Mouse (Mus musculus): ENCODE results near the gene Med13l. TPM values are rescaled to one million over a fixed set of nuclear protein-coding genes. Genes with fewer than 3 reads are reported as not detected.

Gene Med13l
- polyA plus RNA-seq, 1 experiment from 2014 or later = 7.0 TPM

DNA sequence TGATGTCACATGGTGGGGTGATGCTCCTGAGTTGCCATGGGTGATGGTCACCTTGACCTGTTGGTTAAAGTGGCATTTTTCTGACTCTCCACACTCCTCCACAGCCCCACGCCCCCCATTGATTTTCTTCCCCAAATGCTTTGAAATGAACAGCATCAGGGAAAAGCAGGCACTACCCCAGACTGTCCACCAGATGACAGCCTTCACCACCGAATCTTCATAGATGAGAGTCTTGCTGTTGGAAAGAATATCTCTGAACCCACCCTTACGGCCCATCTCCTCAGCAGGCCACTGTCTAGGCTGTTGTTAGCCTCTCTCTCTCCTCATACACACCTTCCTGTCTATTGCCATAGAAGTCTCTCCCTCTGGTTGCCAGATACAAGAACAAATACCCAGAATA lies 213.4 kb downstream of the Med13l start:
- Histone ChIP-seq H3K4me1 (replicated peaks; ENCODE audit: insufficient read depth, low read length) (no peaks in the 10 kb centered on the region), H3K27me3 (ENCODE audit: insufficient read depth, low read length) (no peaks in the 10 kb centered on the region), H3K36me3 (ENCODE audit: insufficient read depth, low read length) (no peaks in the 10 kb centered on the region), H3K4me3 (replicated peaks; ENCODE audit: low read depth, low read length) (no peak overlapping the region), H3K27ac (no peak overlapping the region), H3K4me2 (ENCODE audit: low read length) (no peak overlapping the region), H3K9ac (ENCODE audit: low read depth, low read length) (no peak overlapping the region), H3K9me3 (replicated peaks; ENCODE audit: low read length) (no peaks in the 10 kb centered on the region)
- DNase-seq (ENCODE audit: low spot score) = peak; percentile 73
- no peak for ATAC-seq (replicated peaks; ENCODE audit: low FRiP score, low read depth)
- TF ChIP-seq CTCF (IDR thresholded peaks at IDR 0.05; ENCODE audit: low read depth) = peak; percentile 90
- 26% methylated on average over 3 of the region's 3 CpGs for WGBS

DNA sequence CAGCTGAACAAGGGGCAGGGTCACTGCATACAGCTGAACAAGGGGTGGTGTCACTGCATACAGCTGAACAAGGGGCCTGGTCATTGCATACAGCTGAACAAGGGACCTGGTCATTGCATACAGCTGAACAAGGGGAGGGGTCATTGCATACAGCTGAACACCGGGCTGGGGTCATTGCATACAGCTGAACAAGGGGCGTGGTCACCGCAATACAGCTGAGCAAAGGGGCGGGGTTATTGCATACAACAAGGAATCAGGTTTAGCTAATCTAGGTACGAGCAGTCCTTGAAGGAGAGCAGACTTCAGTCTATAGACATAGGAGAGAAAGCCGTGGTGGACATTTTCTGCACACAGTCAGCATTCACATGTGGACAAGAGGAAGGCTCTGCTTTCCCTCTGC lies 215.9 kb downstream of the Med13l start:
- H3K4me1 ChIP-seq (replicated peaks; ENCODE audit: insufficient read depth, low read length) = no peaks in the 10 kb centered on the region
- H3K4me3 ChIP-seq (replicated peaks; ENCODE audit: low read depth, low read length) = no peak overlapping the region
- H3K27ac ChIP-seq = no peak overlapping the region
- no peak overlapping the region for H3K9ac ChIP-seq (ENCODE audit: low read depth, low read length)
- DNase-seq (ENCODE audit: low spot score) (no peak), ATAC-seq (replicated peaks; ENCODE audit: low FRiP score, low read depth) (no peak)
- 71% methylated on average over 6 of the region's 6 CpGs for WGBS
- TF ChIP-seq CTCF (IDR thresholded peaks at IDR 0.05; ENCODE audit: low read depth) = no peak
- no peaks in the 10 kb centered on the region; the same call in 1 of the 2 replicates for H3K27me3 ChIP-seq (ENCODE audit: insufficient read depth, low read length)
- no peaks in the 10 kb centered on the region for H3K36me3 ChIP-seq (ENCODE audit: insufficient read depth, low read length)
- no peaks in the 10 kb centered on the region for H3K9me3 ChIP-seq (replicated peaks; ENCODE audit: low read length)
- no peak overlapping the region for H3K4me2 ChIP-seq (ENCODE audit: low read length)

DNA sequence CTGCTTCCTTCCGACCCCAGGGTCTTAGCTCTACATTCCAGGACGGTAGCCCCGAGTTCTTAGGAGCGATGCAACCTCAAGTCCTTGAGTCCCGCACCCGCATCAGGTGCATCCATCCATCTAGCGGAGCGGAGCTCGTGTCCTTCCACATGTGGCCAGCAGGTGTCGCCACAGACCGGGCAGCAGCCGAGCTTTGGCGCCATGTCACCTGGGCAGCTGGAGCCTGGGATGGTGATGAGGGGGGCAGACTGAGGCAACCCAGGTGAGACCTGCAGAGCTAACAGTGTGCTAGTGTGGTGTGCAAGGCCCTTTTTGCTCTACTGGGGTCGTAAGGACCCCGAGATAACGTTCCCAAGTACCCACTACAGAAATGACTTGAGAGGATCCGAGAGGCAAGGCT lies 221.1 kb downstream of the Med13l start:
- no peak overlapping the region for H3K4me2 ChIP-seq (ENCODE audit: low read length)
- H3K9ac ChIP-seq (ENCODE audit: low read depth, low read length) = no peak overlapping the region
- no peaks in the 10 kb centered on the region for H3K4me1 ChIP-seq (replicated peaks; ENCODE audit: insufficient read depth, low read length)
- no peaks in the 10 kb centered on the region for H3K36me3 ChIP-seq (ENCODE audit: insufficient read depth, low read length)
- H3K27ac ChIP-seq = no peak overlapping the region
- DNase-seq (ENCODE audit: low spot score) (peak; percentile 51), ATAC-seq (replicated peaks; ENCODE audit: low FRiP score, low read depth) (peak; percentile 38; the same call in 1 of the 2 replicates)
- no peaks in the 10 kb centered on the region for H3K9me3 ChIP-seq (replicated peaks; ENCODE audit: low read length)
- WGBS = 9% methylated on average over 17 of the region's 17 CpGs
- TF ChIP-seq CTCF (IDR thresholded peaks at IDR 0.05; ENCODE audit: low read depth) = peak; percentile 99
- no peak overlapping the region for H3K4me3 ChIP-seq (replicated peaks; ENCODE audit: low read depth, low read length)
- no peaks in the 10 kb centered on the region; the same call in 1 of the 2 replicates for H3K27me3 ChIP-seq (ENCODE audit: insufficient read depth, low read length)

DNA sequence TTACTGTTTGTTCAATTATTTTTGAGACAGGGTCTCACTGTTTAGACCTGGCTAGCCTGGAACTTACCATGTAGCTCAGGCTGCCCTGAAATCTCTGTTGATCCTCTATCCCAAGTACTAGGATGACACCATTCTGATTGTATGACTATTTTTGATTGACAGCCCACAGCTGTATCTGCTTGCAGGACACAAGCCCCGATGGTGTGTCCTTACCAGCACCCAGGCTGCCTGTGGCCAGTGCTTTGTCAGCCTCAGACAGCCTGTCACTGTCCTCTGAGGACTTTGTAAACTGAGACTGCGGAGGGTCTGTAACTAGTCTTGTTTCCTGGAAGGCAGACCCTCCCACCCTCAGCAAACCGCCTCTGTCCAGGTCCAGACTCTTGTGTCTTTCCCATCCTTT lies 221.7 kb downstream of the Med13l start:
- DNase-seq (ENCODE audit: low spot score) (no peak), ATAC-seq (replicated peaks; ENCODE audit: low FRiP score, low read depth) (no peak)
- Histone ChIP-seq H3K4me1 (replicated peaks; ENCODE audit: insufficient read depth, low read length) (no peaks in the 10 kb centered on the region), H3K4me2 (ENCODE audit: low read length) (no peak overlapping the region), H3K27me3 (ENCODE audit: insufficient read depth, low read length) (no peaks in the 10 kb centered on the region; the same call in 1 of the 2 replicates), H3K4me3 (replicated peaks; ENCODE audit: low read depth, low read length) (no peak overlapping the region), H3K36me3 (ENCODE audit: insufficient read depth, low read length) (no peaks in the 10 kb centered on the region), H3K27ac (no peak overlapping the region), H3K9ac (ENCODE audit: low read depth, low read length) (no peak overlapping the region), H3K9me3 (replicated peaks; ENCODE audit: low read length) (no peaks in the 10 kb centered on the region)
- no peak for TF ChIP-seq CTCF (IDR thresholded peaks at IDR 0.05; ENCODE audit: low read depth)
- WGBS = 70% methylated on average over 3 of the region's 3 CpGs

DNA sequence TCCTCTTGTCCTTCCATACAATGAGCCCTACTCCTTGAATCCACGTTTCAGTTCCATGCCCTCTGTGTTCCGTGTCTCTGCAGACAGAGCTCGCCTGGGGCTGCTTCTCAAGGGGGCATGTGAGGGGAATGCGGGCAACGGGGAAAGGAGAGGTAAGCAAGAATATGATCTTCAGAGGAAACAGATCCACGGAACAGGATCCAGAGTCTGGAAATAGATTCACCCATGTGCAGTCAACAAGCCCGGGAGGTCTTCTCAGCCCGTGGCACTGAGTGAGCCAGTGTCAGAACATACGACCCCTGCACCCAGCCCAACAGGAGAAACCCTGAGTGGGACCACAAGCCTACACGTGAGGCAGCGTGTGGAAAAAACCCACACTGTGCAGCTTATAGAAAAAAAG lies 228.7 kb downstream of the Med13l start:
- DNase-seq (ENCODE audit: low spot score) (no peak), ATAC-seq (replicated peaks; ENCODE audit: low FRiP score, low read depth) (no peak)
- 77% methylated on average over 11 of the region's 11 CpGs for WGBS
- no peak for TF ChIP-seq CTCF (IDR thresholded peaks at IDR 0.05; ENCODE audit: low read depth)
- no peaks in the 10 kb centered on the region; the same call in 1 of the 2 replicates for H3K9me3 ChIP-seq (replicated peaks; ENCODE audit: low read length)
- no peak overlapping the region for H3K4me2 ChIP-seq (ENCODE audit: low read length)
- no peak overlapping the region for H3K27ac ChIP-seq
- H3K9ac ChIP-seq (ENCODE audit: low read depth, low read length) = no peak overlapping the region
- H3K36me3 ChIP-seq (ENCODE audit: insufficient read depth, low read length) = no peaks in the 10 kb centered on the region
- no peak overlapping the region for H3K4me3 ChIP-seq (replicated peaks; ENCODE audit: low read depth, low read length)
- H3K27me3 ChIP-seq (ENCODE audit: insufficient read depth, low read length) = no peaks in the 10 kb centered on the region
- no peaks in the 10 kb centered on the region for H3K4me1 ChIP-seq (replicated peaks; ENCODE audit: insufficient read depth, low read length)

DNA sequence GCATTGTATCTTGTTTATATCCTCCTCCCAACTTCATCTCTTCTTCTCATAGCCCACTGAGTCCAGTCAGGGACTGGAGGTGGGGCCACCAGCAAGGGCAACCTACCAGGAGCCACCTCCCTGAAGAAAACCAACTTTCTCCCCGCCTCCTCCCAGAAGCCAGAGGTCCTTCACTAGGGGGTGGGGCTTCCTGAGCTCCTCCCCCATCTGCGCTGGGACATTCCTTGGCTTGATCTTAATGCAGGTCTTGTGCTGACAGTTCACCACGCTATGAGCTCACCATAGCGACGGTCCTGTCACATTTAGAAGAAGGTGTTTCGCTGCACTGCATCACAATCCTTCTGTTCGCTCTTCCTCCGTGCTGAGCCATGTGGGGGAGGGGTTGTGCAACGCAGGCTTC lies 229.3 kb downstream of the Med13l start:
- Histone ChIP-seq H3K4me1 (replicated peaks; ENCODE audit: insufficient read depth, low read length) (no peaks in the 10 kb centered on the region), H3K4me3 (replicated peaks; ENCODE audit: low read depth, low read length) (no peak overlapping the region), H3K9ac (ENCODE audit: low read depth, low read length) (no peak overlapping the region), H3K9me3 (replicated peaks; ENCODE audit: low read length) (no peaks in the 10 kb centered on the region; the same call in 1 of the 2 replicates), H3K36me3 (ENCODE audit: insufficient read depth, low read length) (no peaks in the 10 kb centered on the region), H3K27ac (no peak overlapping the region), H3K4me2 (ENCODE audit: low read length) (no peak overlapping the region), H3K27me3 (ENCODE audit: insufficient read depth, low read length) (no peaks in the 10 kb centered on the region)
- DNase-seq (ENCODE audit: low spot score) (no peak), ATAC-seq (replicated peaks; ENCODE audit: low FRiP score, low read depth) (no peak)
- TF ChIP-seq CTCF (IDR thresholded peaks at IDR 0.05; ENCODE audit: low read depth) = no peak
- 71% methylated on average over 9 of the region's 9 CpGs for WGBS

DNA sequence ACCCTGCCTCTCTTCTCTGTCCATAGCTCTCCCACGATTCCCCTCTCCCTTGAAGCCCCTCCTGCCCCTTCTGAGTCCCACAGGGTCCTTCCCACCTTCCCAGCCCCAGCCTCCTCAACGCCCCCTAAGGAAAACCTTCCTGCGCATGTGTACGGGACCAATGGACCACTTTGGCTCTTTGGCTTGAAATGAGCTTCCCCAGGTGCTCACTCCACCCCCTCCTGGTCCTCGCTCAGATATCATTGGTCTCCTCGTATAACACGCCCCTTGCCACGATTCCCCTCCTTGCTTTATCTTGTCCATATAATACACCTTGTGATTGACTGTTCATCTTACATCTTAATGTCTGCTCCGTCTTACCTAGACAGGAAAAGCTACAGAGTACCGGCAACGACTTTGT lies 237.3 kb downstream of the Med13l start:
- no peak overlapping the region for H3K9ac ChIP-seq (ENCODE audit: low read depth, low read length)
- no peak overlapping the region for H3K27ac ChIP-seq
- H3K4me3 ChIP-seq (replicated peaks; ENCODE audit: low read depth, low read length) = no peak overlapping the region
- WGBS = 82% methylated on average over 11 of the region's 11 CpGs
- no peaks in the 10 kb centered on the region for H3K4me1 ChIP-seq (replicated peaks; ENCODE audit: insufficient read depth, low read length)
- H3K27me3 ChIP-seq (ENCODE audit: insufficient read depth, low read length) = no peaks in the 10 kb centered on the region
- no peaks in the 10 kb centered on the region for H3K36me3 ChIP-seq (ENCODE audit: insufficient read depth, low read length)
- no peak overlapping the region for H3K4me2 ChIP-seq (ENCODE audit: low read length)
- TF ChIP-seq CTCF (IDR thresholded peaks at IDR 0.05; ENCODE audit: low read depth) = no peak
- DNase-seq (ENCODE audit: low spot score) = no peak
- H3K9me3 ChIP-seq (replicated peaks; ENCODE audit: low read length) = no peaks in the 10 kb centered on the region; the same call in 1 of the 2 replicates
- ATAC-seq (replicated peaks; ENCODE audit: low FRiP score, low read depth) = no peak

All from kidney, postnatal 0 days (tissue).